Mouse (Mus musculus): ENCODE measurements around the gene Tcf3. TPM values are rescaled to one million over a fixed set of nuclear protein-coding genes. Genes with fewer than 3 reads are reported as not detected.

Tcf3 gene
- polyA plus RNA-seq, 1 experiment, result 67.5 TPM

DNA sequence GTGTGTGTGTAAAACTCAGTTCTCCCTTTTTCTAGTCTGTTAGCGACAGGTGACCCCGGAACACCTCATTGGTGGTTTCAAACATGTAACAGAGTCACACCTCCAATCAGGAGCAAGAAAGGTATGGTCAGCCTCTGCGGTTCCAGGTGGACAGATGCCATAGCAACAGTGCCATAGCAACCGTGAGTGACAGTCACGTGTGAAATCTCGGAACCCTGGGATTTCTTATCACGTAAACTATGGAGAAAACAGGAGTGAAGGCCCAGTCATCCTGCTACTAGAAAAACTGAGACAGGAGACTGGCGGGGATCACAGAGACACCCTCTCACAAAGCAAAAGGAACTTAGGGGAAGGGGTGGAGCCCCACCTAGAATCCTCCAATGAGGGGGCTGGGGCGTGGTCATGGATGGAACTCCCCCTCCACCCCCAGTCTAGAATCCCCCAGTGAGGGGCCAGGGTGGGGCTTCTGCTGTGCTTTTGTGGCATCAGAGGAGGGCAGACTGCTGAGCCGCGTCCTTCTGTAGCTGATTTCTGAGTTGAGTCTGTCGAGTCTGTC lies 62.0 kb downstream of the Tcf3 start:
- Histone ChIP-seq H3K27me3 (ENCODE audit: control insufficient read depth, insufficient read depth, insufficient read length) (no peaks in the 10 kb centered on the region), H3K36me3 (ENCODE audit: control insufficient read depth, insufficient read depth) (no peaks in the 10 kb centered on the region), H3K4me2 (ENCODE audit: low read depth) (peak overlapping the region; percentile 18), H3K4me3 (no peak overlapping the region), H3K79me2 (ENCODE audit: control insufficient read depth, insufficient read depth) (no peaks in the 10 kb centered on the region), H3ac (ENCODE audit: control insufficient read depth, insufficient read length) (no peak overlapping the region)
- no peak for TF ChIP-seq MYOD1 (IDR thresholded peaks at IDR 0.05; ENCODE audit: control insufficient read depth in 1 of 3, insufficient read length in 2 of 3, low read depth in 2 of 3)
- TF ChIP-seq POLR2AphosphoS2 (IDR thresholded peaks at IDR 0.05; ENCODE audit: insufficient read length, low read depth), result no peak
- no peak for TF ChIP-seq TCF3 (IDR thresholded peaks at IDR 0.05; ENCODE audit: insufficient read length, low read depth)
- no peak for TF ChIP-seq E2F4 (IDR thresholded peaks at IDR 0.05; ENCODE audit: insufficient read depth)
- TF ChIP-seq USF1 (IDR thresholded peaks at IDR 0.05; ENCODE audit: low read depth), result no peak
- TF ChIP-seq MAX (IDR thresholded peaks at IDR 0.05; ENCODE audit: low read depth), result no peak

DNA sequence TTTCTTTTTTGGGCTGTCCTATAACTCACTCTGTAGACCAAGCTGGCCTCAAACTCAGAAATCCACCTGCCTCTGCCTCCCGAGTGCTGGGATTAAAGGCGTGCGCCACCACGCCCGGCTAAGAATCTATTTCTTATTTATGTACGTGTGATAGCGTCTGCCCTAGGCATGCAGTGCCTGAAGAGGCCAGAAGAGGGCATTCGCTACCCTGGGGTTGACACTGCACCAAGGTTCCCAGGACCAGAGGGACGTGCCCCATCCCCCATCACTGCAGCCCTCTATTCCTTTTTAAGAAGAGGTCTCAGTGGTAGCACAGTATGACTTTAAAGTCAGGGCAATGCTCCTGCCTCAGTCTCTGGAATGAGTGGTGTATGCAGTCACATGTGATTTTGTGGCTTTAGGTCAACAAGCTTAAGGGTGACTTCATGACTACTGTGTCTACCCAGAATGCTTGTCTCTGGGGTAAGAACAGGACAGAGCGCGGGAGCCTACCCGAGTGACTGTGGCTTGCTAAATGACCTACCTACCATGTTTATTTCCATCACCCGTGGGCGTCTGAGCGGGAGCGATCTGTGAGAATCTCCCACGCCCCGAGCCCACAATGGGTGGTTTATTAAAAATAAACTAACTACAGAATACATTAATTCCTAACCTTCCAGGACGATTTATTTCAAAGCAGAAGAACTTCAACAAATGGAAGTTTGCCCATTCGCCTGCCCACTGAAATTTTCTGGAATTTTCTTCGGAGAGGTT lies 63.3 kb downstream of the Tcf3 start:
- no peak for TF ChIP-seq TCF3 (IDR thresholded peaks at IDR 0.05; ENCODE audit: insufficient read length, low read depth)
- H3ac ChIP-seq (ENCODE audit: control insufficient read depth, insufficient read length), result no peak overlapping the region
- no peaks in the 10 kb centered on the region for H3K36me3 ChIP-seq (ENCODE audit: control insufficient read depth, insufficient read depth)
- H3K4me2 ChIP-seq (ENCODE audit: low read depth), result no peak overlapping the region
- no peaks in the 10 kb centered on the region for H3K79me2 ChIP-seq (ENCODE audit: control insufficient read depth, insufficient read depth)
- no peak overlapping the region for H3K4me3 ChIP-seq
- H3K27me3 ChIP-seq (ENCODE audit: control insufficient read depth, insufficient read depth, insufficient read length), result no peaks in the 10 kb centered on the region

DNA sequence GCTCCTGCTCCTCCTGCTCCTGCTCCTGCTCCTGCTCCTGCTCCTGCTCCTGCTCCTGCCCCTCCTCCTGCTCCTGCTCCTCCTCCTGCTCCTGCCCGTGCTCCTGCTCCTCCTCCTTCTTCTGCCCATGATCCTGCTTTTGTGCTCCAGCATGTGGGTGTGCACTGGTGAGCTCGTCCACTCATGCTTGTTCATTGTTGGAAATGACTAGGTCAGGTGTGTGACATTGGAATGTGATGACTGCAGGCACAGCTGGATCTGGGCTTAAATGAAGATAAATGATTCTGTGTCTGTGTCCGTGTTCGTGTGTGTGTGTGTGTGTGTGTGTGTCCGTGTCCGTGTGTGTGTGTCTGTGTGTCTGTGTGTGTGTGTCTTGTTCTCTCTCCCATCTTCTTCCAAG lies 65.1 kb downstream of the Tcf3 start:
- Histone ChIP-seq H3K36me3 (ENCODE audit: control insufficient read depth, insufficient read depth) (no peaks in the 10 kb centered on the region), H3ac (ENCODE audit: control insufficient read depth, insufficient read length) (no peak overlapping the region), H3K27me3 (ENCODE audit: control insufficient read depth, insufficient read depth, insufficient read length) (no peaks in the 10 kb centered on the region), H3K79me2 (ENCODE audit: control insufficient read depth, insufficient read depth) (no peaks in the 10 kb centered on the region), H3K4me2 (ENCODE audit: low read depth) (no peak overlapping the region), H3K4me3 (peak overlapping the region; percentile 21)
- no peak for TF ChIP-seq CEBPB (IDR thresholded peaks at IDR 0.05; ENCODE audit: insufficient read depth, poor library complexity, severe bottlenecking)
- no peak for TF ChIP-seq SRF (IDR thresholded peaks at IDR 0.05; ENCODE audit: control insufficient read depth, insufficient read length, low read depth)
- TF ChIP-seq MYOD1 (IDR thresholded peaks at IDR 0.05; ENCODE audit: control insufficient read depth in 1 of 3, insufficient read length in 2 of 3, low read depth in 2 of 3), result no peak
- TF ChIP-seq USF1 (IDR thresholded peaks at IDR 0.05; ENCODE audit: low read depth), result no peak
- TF ChIP-seq REST (IDR thresholded peaks at IDR 0.05; ENCODE audit: insufficient read depth, insufficient read length), result no peak
- no peak for TF ChIP-seq TCF3 (IDR thresholded peaks at IDR 0.05; ENCODE audit: insufficient read length, low read depth)
- TF ChIP-seq E2F4 (IDR thresholded peaks at IDR 0.05; ENCODE audit: insufficient read depth), result no peak
- no peak for TF ChIP-seq MAX (IDR thresholded peaks at IDR 0.05; ENCODE audit: low read depth)
- TF ChIP-seq MYOG (IDR thresholded peaks at IDR 0.05; ENCODE audit: control insufficient read depth in 1 of 3, insufficient read depth in 1 of 3, insufficient read length in 2 of 3, low read depth in 2 of 3), result no peak
- no peak for TF ChIP-seq TCF12 (IDR thresholded peaks at IDR 0.05; ENCODE audit: insufficient read depth, poor library complexity, severe bottlenecking)
- no peak for TF ChIP-seq POLR2A (IDR thresholded peaks at IDR 0.05; ENCODE audit: insufficient read length, low read depth)
- no peak for TF ChIP-seq POLR2AphosphoS2 (IDR thresholded peaks at IDR 0.05; ENCODE audit: insufficient read length, low read depth)

DNA sequence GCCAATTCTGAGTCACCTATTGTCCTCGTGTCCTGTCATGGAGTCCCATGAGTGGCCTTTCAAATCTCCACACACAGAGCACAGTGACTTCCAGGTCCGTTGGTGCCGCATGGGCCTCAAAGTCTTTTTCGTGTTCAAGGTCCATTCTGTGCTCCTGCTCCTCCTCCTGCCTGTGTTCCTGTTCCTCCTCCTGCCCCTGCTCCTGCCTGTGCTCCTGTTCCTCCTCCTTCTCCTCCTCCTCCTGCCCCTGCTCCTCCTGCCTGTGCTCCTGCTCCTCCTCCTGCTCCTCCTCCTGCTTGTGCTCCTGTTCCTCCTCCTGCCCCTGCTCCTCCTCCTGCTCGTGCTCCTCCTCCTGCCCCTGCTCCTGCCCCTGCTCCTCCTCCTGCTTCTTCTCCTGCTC lies 65.5 kb downstream of the Tcf3 start:
- TF ChIP-seq TCF12 (IDR thresholded peaks at IDR 0.05; ENCODE audit: insufficient read depth, poor library complexity, severe bottlenecking) (no peak), TCF3 (IDR thresholded peaks at IDR 0.05; ENCODE audit: insufficient read length, low read depth) (no peak), USF1 (IDR thresholded peaks at IDR 0.05; ENCODE audit: low read depth) (no peak), REST (IDR thresholded peaks at IDR 0.05; ENCODE audit: insufficient read depth, insufficient read length) (no peak), CEBPB (IDR thresholded peaks at IDR 0.05; ENCODE audit: insufficient read depth, poor library complexity, severe bottlenecking) (no peak), E2F4 (IDR thresholded peaks at IDR 0.05; ENCODE audit: insufficient read depth) (no peak), POLR2A (IDR thresholded peaks at IDR 0.05; ENCODE audit: insufficient read length, low read depth) (peak; percentile 90), MYOD1 (IDR thresholded peaks at IDR 0.05; ENCODE audit: control insufficient read depth in 1 of 3, insufficient read length in 2 of 3, low read depth in 2 of 3) (no peak), SRF (IDR thresholded peaks at IDR 0.05; ENCODE audit: control insufficient read depth, insufficient read length, low read depth) (no peak), MAX (IDR thresholded peaks at IDR 0.05; ENCODE audit: low read depth) (no peak), POLR2AphosphoS2 (IDR thresholded peaks at IDR 0.05; ENCODE audit: insufficient read length, low read depth) (peak; percentile 73), MYOG (IDR thresholded peaks at IDR 0.05; ENCODE audit: control insufficient read depth in 1 of 3, insufficient read depth in 1 of 3, insufficient read length in 2 of 3, low read depth in 2 of 3) (no peak)
- Histone ChIP-seq H3K79me2 (ENCODE audit: control insufficient read depth, insufficient read depth) (no peaks in the 10 kb centered on the region), H3ac (ENCODE audit: control insufficient read depth, insufficient read length) (no peak overlapping the region), H3K27me3 (ENCODE audit: control insufficient read depth, insufficient read depth, insufficient read length) (no peaks in the 10 kb centered on the region), H3K4me3 (peak overlapping the region; percentile 21), H3K4me2 (ENCODE audit: low read depth) (peak overlapping the region; percentile 87), H3K36me3 (ENCODE audit: control insufficient read depth, insufficient read depth) (no peaks in the 10 kb centered on the region)

DNA sequence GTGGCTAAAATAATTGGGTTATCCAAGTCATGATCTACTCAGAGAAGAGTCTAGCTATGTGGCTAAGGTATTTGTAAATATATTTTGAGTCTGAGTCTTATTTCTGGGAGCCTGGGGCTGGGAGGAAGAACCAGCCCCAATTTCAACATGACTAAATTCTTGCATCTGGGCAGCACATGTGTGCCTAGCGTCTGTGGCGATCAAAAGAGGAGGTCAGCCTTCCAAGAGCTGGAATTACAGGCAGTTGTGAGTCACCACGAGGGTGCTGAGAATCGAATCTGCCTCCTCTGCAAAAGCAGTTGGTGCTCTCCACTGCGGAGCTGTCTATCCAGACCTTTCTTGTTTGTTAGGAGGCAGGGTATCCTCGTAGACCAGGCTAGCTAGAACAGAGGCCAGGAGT lies 67.7 kb downstream of the Tcf3 start:
- no peak overlapping the region for H3K4me3 ChIP-seq
- H3K79me2 ChIP-seq (ENCODE audit: control insufficient read depth, insufficient read depth), result no peaks in the 10 kb centered on the region
- H3K4me2 ChIP-seq (ENCODE audit: low read depth), result peak overlapping the region; percentile 13
- peaks cover 13% of the 10 kb centered on the region for H3K27me3 ChIP-seq (ENCODE audit: control insufficient read depth, insufficient read depth, insufficient read length)
- no peak overlapping the region for H3ac ChIP-seq (ENCODE audit: control insufficient read depth, insufficient read length)
- TF ChIP-seq POLR2AphosphoS2 (IDR thresholded peaks at IDR 0.05; ENCODE audit: insufficient read length, low read depth) (no peak), SRF (IDR thresholded peaks at IDR 0.05; ENCODE audit: control insufficient read depth, insufficient read length, low read depth) (no peak), CEBPB (IDR thresholded peaks at IDR 0.05; ENCODE audit: insufficient read depth, poor library complexity, severe bottlenecking) (no peak), TCF12 (IDR thresholded peaks at IDR 0.05; ENCODE audit: insufficient read depth, poor library complexity, severe bottlenecking) (no peak), MYOD1 (IDR thresholded peaks at IDR 0.05; ENCODE audit: control insufficient read depth in 1 of 3, insufficient read length in 2 of 3, low read depth in 2 of 3) (no peak), MAX (IDR thresholded peaks at IDR 0.05; ENCODE audit: low read depth) (no peak), MYOG (IDR thresholded peaks at IDR 0.05; ENCODE audit: control insufficient read depth in 1 of 3, insufficient read depth in 1 of 3, insufficient read length in 2 of 3, low read depth in 2 of 3) (no peak), TCF3 (IDR thresholded peaks at IDR 0.05; ENCODE audit: insufficient read length, low read depth) (no peak), E2F4 (IDR thresholded peaks at IDR 0.05; ENCODE audit: insufficient read depth) (no peak), POLR2A (IDR thresholded peaks at IDR 0.05; ENCODE audit: insufficient read length, low read depth) (no peak), REST (IDR thresholded peaks at IDR 0.05; ENCODE audit: insufficient read depth, insufficient read length) (no peak), USF1 (IDR thresholded peaks at IDR 0.05; ENCODE audit: low read depth) (no peak)
- no peaks in the 10 kb centered on the region for H3K36me3 ChIP-seq (ENCODE audit: control insufficient read depth, insufficient read depth)
